ENCODE assay signal across 26 mouse cellular contexts in genomic region chr7:39830831-39831230, GRCm38 (mm10).
"Had no signal": no experiment of that assay in that cellular context is flagged by ENCODE, and none has a peak within 500 bp of the region (broad histone marks: within the 10 kb centered on the region; RNA-seq: fewer than 3 reads in every experiment).

No protein-coding gene starts in this region.

- H3K4me1 ChIP-seq: heart, embryonic 10.5 days; heart, embryonic 12.5 days; hindbrain, embryonic 10.5 days; kidney, embryonic 15.5 days; limb, embryonic 13.5 days; limb, embryonic 15.5 days; liver, embryonic 13.5 days; liver, embryonic 15.5 days had no signal

- H3K4me2 ChIP-seq: heart, embryonic 12.5 days; hindbrain, embryonic 12.5 days; hindbrain, embryonic 14.5 days; kidney, embryonic 15.5 days; limb, embryonic 13.5 days; limb, embryonic 15.5 days; liver, embryonic 13.5 days; liver, embryonic 15.5 days had no signal

- H3K9ac ChIP-seq: heart, embryonic 12.5 days; hindbrain, embryonic 12.5 days; hindbrain, embryonic 14.5 days; kidney, embryonic 15.5 days; limb, embryonic 13.5 days; limb, embryonic 15.5 days; liver, embryonic 13.5 days; liver, embryonic 15.5 days had no signal

- H3K36me3 ChIP-seq: heart, embryonic 10.5 days; heart, embryonic 12.5 days; hindbrain, embryonic 10.5 days; hindbrain, embryonic 12.5 days; kidney, embryonic 15.5 days; limb, embryonic 13.5 days; limb, embryonic 15.5 days; liver, embryonic 13.5 days; liver, embryonic 15.5 days had no signal

- H3K9me3 ChIP-seq: heart, embryonic 10.5 days; heart, embryonic 12.5 days; hindbrain, embryonic 10.5 days; hindbrain, embryonic 12.5 days; kidney, embryonic 15.5 days; limb, embryonic 13.5 days; limb, embryonic 15.5 days; liver, embryonic 13.5 days; liver, embryonic 15.5 days had no signal

- DNase-seq: gastrocnemius, adult 2 months; gastrocnemius, postnatal 10 days; gastrocnemius, postnatal 25 days; heart, adult 18-20 months; heart, postnatal 10 days; heart, postnatal 4 days; kidney, adult 11 months; kidney, adult 8-10 months; kidney, postnatal 25 days; layer of hippocampus, adult 9-11 months; layer of hippocampus, postnatal 36 days; left cerebral cortex, postnatal 4 days; liver, embryonic 13.5 days had no signal

- H3K27me3 ChIP-seq: heart, embryonic 12.5 days; hindbrain, embryonic 12.5 days; kidney, embryonic 15.5 days; limb, embryonic 13.5 days; limb, embryonic 15.5 days; liver, embryonic 13.5 days; liver, embryonic 15.5 days had no signal

- H3K27ac ChIP-seq: gastrocnemius, adult 2 months; heart, embryonic 10.5 days; hindbrain, embryonic 10.5 days; hindbrain, embryonic 12.5 days; hindbrain, embryonic 14.5 days; kidney, embryonic 15.5 days; kidney, postnatal 0 days; limb, embryonic 13.5 days; limb, embryonic 15.5 days; liver, embryonic 13.5 days; liver, embryonic 15.5 days had no signal

- ATAC-seq: forebrain, embryonic 16.5 days; hindbrain, embryonic 16.5 days; inflammation-experienced regulatory T-cells, adult 6 months had no signal

- H3K4me3 ChIP-seq: gastrocnemius, adult 2 months; heart, embryonic 10.5 days; heart, embryonic 12.5 days; hindbrain, embryonic 10.5 days; hindbrain, embryonic 12.5 days; kidney, embryonic 15.5 days; limb, embryonic 13.5 days; limb, embryonic 15.5 days; liver, embryonic 13.5 days; liver, embryonic 15.5 days had no signal
